Mouse (Mus musculus): ENCODE measurements around the gene Mvp. TPM values are rescaled to one million over a fixed set of nuclear protein-coding genes. Genes with fewer than 3 reads are reported as not detected.

The Mvp gene
- 7.8 and 8.6 TPM in 2 replicates for polyA plus RNA-seq (2015; fragmentation: Nextera tagmentation; extraction: Ambion mirVana)

DNA sequence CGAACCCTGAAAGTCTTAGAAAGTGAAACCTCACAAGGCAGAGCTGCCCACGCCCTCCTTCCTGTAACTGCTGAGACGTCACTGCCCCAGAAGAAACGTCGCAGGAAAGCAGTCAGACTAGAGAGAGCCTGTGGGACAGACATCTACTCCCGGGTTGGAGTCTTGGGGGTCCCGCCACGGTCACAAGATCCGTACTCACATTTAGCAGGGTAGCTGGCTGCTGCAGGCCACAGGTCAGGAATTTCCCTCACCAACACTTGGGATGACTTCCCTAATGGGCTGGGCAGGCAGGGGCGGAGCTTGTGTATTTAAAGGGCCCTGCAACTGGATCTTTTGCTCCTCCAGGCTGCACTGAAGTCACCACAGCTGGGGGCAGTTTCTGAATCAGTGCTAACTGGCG lies at the start of gene Mvp:
Mvp (minus strand) TSS at position 302 of the 400 bp plus-strand sequence.
- peak within 1 kb of the TSS; percentile 86 for H3K4me3 ChIP-seq (replicated peaks)
- ATAC-seq (ENCODE audit: low read depth), result no peak
- no peaks in the 10 kb centered on the region for H3K27me3 ChIP-seq
- H3K9me3 ChIP-seq (replicated peaks), result no peaks in the 10 kb centered on the region
- 24% methylated on average over 11 of the region's 11 CpGs for WGBS (ENCODE audit: insufficient replicate concordance)
- peak within 1 kb of the TSS; percentile 93 for H3K27ac ChIP-seq
- peaks cover 85% of the 10 kb centered on the region for H3K4me1 ChIP-seq (replicated peaks)
- H3K9ac ChIP-seq, result peak within 1 kb of the TSS; percentile 94
- peak within 1 kb of the TSS; percentile 95 for H3K4me2 ChIP-seq
- H3K36me3 ChIP-seq, result peaks cover 24% of the 10 kb centered on the region
- DNase-seq, result peak; percentile 48

DNA sequence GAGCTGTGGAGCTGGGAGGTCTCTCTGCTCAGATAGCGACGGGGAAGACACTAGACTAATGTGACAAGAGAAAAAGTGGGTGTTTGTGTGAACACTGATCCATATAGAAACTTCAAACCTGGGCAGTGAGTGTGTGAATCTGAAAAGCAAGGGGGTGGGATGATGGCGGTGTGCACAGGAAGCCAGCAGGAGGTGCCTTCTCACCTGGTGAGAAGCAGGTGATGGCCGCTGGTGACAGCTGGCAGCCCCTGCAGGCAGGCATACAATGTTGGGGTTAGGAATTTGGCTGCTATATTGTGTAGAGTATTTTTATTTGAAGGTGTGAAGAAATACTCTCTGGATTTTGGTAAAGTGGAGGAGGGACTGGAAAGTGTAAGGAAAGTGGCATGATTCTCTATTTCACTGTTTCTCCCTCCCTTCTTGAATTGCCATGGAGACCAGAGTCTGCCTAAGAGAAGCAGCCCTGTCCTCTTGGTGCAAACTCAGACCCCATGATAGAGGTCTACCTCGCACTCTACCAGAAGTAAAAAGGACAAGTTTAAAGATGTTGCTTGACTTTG lies 40.7 kb upstream of the Mvp start:
- no peaks in the 10 kb centered on the region for H3K4me1 ChIP-seq (replicated peaks)
- DNase-seq (no peak), ATAC-seq (ENCODE audit: low read depth) (no peak)
- 57% methylated on average over 5 of the region's 5 CpGs for WGBS (ENCODE audit: insufficient replicate concordance)
- H3K9ac ChIP-seq, result no peak overlapping the region
- no peak overlapping the region for H3K4me3 ChIP-seq (replicated peaks)
- no peaks in the 10 kb centered on the region for H3K36me3 ChIP-seq
- H3K27ac ChIP-seq, result no peak overlapping the region
- H3K27me3 ChIP-seq, result peaks cover 39% of the 10 kb centered on the region
- no peaks in the 10 kb centered on the region for H3K9me3 ChIP-seq (replicated peaks)
- no peak overlapping the region for H3K4me2 ChIP-seq

GRCm38 (mm10) chr7:127041851-127042672 lies 27.6 kb upstream of the Mvp start, which contains the start of gene Kif22:
Gene Kif22, minus strand, starts transcription at chr7:127042471.
- Histone ChIP-seq H3K4me1 (replicated peaks) (peaks cover 44% of the 10 kb centered on the region), H3K9ac (peak within 1 kb of the TSS; percentile 95), H3K27ac (peak within 1 kb of the TSS; percentile 88), H3K4me3 (replicated peaks) (peak within 1 kb of the TSS; percentile 91), H3K9me3 (replicated peaks) (no peaks in the 10 kb centered on the region), H3K36me3 (peaks cover 34% of the 10 kb centered on the region), H3K27me3 (no peaks in the 10 kb centered on the region), H3K4me2 (peak within 1 kb of the TSS; percentile 82)
- WGBS (ENCODE audit: insufficient replicate concordance), result under 1% methylated on average over 53 of the region's 53 CpGs
- ATAC-seq (ENCODE audit: low read depth), result peak; percentile 91
- DNase-seq, result peak; percentile 84

DNA sequence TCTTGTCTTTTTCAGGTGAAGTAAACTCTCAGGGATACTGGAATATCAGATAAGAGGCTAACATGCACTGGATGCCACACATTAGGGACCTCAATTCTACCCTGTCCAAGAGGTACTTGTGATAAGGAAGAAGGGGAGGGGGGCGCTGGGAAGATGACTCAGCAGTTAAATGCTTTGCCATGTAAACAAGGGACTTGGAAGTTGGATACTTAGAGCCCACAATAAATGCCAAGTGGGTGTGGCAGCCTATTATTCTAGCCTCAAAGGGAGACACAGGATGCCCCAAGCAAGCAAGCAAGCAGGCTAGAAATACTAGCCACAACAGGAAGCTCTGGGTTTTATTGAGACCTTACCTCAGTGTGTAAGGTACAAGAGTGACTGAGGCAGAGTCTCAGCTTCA lies 16.8 kb upstream of the Mvp start:
- Histone ChIP-seq H3K9me3 (replicated peaks) (no peaks in the 10 kb centered on the region), H3K27ac (peak overlapping the region; percentile 54), H3K4me1 (replicated peaks) (peaks cover 58% of the 10 kb centered on the region), H3K27me3 (no peaks in the 10 kb centered on the region), H3K4me2 (no peak overlapping the region), H3K9ac (no peak overlapping the region), H3K4me3 (replicated peaks) (no peak overlapping the region), H3K36me3 (peaks cover 86% of the 10 kb centered on the region)
- DNase-seq, result no peak
- 29% methylated on average over 1 of the region's 1 CpGs for WGBS (ENCODE audit: insufficient replicate concordance)
- ATAC-seq (ENCODE audit: low read depth), result no peak

GRCm38 (mm10) chr7:127030172-127030571 lies 15.8 kb upstream of the Mvp start:
- Histone ChIP-seq H3K4me3 (replicated peaks) (no peak overlapping the region), H3K4me1 (replicated peaks) (peaks cover 63% of the 10 kb centered on the region), H3K9me3 (replicated peaks) (no peaks in the 10 kb centered on the region), H3K27ac (peak overlapping the region; percentile 98), H3K27me3 (no peaks in the 10 kb centered on the region), H3K9ac (peak overlapping the region; percentile 14; the same call in 1 of the 2 replicates), H3K36me3 (peaks cover 81% of the 10 kb centered on the region), H3K4me2 (no peak overlapping the region)
- WGBS (ENCODE audit: insufficient replicate concordance), result 95% methylated on average over 1 of the region's 1 CpGs
- DNase-seq (no peak), ATAC-seq (ENCODE audit: low read depth) (no peak)

- Histone ChIP-seq H3K9ac (peak overlapping the region; percentile 99), H3K27me3 (no peaks in the 10 kb centered on the region), H3K4me1 (replicated peaks) (peaks cover 81% of the 10 kb centered on the region), H3K4me2 (peak overlapping the region; percentile 99), H3K36me3 (peaks cover 81% of the 10 kb centered on the region), H3K9me3 (replicated peaks) (no peaks in the 10 kb centered on the region), H3K4me3 (replicated peaks) (peak overlapping the region; percentile 97), H3K27ac (peak overlapping the region; percentile 98)
- ATAC-seq (ENCODE audit: low read depth) (no peak), DNase-seq (no peak)
- WGBS (ENCODE audit: insufficient replicate concordance), result 64% methylated on average over 8 of the region's 8 CpGs
These were observed 13.5 kb upstream of the Mvp start for GRCm38 (mm10) chr7:127027885-127028284.

- H3K9me3 ChIP-seq (replicated peaks), result no peaks in the 10 kb centered on the region
- peak within 1 kb of the TSS; percentile 99 for H3K4me2 ChIP-seq
- DNase-seq (peak; percentile 97), ATAC-seq (ENCODE audit: low read depth) (peak; percentile 76)
- H3K4me3 ChIP-seq (replicated peaks), result peak within 1 kb of the TSS; percentile 97
- H3K9ac ChIP-seq, result peak within 1 kb of the TSS; percentile 99
- peaks cover 81% of the 10 kb centered on the region for H3K4me1 ChIP-seq (replicated peaks)
- 1% methylated on average over 59 of the region's 63 CpGs for WGBS (ENCODE audit: insufficient replicate concordance)
- peaks cover 81% of the 10 kb centered on the region for H3K36me3 ChIP-seq
- H3K27ac ChIP-seq, result peak within 1 kb of the TSS; percentile 98
- no peaks in the 10 kb centered on the region for H3K27me3 ChIP-seq
These were observed 12.7 kb upstream of the Mvp start, which contains the start of gene Maz for GRCm38 (mm10) chr7:127026984-127027726. Gene Maz, minus strand, starts transcription at chr7:127027037.

DNA sequence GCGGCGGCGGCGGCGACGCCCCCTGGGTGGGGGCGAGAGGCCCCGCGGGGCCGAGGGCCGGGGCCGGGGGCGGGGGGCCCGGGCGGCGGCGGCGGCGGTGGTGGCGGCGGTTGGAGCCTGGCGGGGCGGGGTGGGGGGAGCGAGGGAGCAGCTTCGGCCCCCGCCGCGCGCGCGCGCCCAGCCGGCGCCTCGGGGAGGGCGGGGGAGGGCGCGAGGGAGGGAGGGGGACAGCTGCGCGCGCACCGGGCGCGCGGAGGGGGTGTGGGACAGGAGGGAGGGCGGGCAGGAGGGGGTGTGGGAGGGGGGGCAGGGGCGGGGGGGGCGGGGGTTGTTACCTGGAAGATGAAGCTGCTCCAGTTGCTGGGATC lies 12.2 kb upstream of the Mvp start:
- DNase-seq (no peak), ATAC-seq (ENCODE audit: low read depth) (peak; percentile 27; the same call in 1 of the 2 replicates)
- peak overlapping the region; percentile 99 for H3K4me2 ChIP-seq
- H3K4me1 ChIP-seq (replicated peaks), result peaks cover 81% of the 10 kb centered on the region
- no peaks in the 10 kb centered on the region for H3K9me3 ChIP-seq (replicated peaks)
- peak overlapping the region; percentile 99 for H3K9ac ChIP-seq
- WGBS (ENCODE audit: insufficient replicate concordance), result no CpG with 5 or more reads among the region's 48 CpGs
- H3K27me3 ChIP-seq, result no peaks in the 10 kb centered on the region
- peak overlapping the region; percentile 97 for H3K4me3 ChIP-seq (replicated peaks)
- H3K27ac ChIP-seq, result peak overlapping the region; percentile 98
- peaks cover 81% of the 10 kb centered on the region for H3K36me3 ChIP-seq

DNA sequence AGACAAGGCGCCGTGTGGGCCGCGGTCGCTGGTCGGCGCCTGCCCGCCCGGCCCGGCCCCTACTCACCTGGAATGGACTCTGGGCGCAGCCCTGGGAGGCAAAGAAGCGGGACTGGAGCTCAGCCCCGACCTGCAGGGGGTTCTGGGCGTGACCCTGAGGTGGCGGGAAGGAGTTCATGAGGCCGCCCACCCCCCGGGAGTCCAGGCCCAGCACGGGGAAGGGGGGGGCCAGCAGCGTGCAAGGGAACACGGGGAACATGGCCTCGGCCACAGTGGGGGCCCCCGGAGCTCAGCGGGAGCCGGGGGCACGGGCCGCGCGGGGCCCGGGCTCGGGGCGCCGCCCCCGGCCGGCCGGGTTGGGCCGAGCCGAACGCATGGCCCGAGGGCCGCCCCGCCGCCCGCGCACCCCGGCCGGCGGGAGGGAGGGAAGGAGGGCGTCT lies 11.8 kb upstream of the Mvp start:
- Histone ChIP-seq H3K9me3 (replicated peaks) (no peaks in the 10 kb centered on the region), H3K36me3 (peaks cover 77% of the 10 kb centered on the region), H3K9ac (peak overlapping the region; percentile 99), H3K4me3 (replicated peaks) (peak overlapping the region; percentile 97), H3K27me3 (no peaks in the 10 kb centered on the region), H3K4me1 (replicated peaks) (peaks cover 81% of the 10 kb centered on the region), H3K4me2 (peak overlapping the region; percentile 99), H3K27ac (peak overlapping the region; percentile 98)
- 1% methylated on average over 28 of the region's 48 CpGs for WGBS (ENCODE audit: insufficient replicate concordance)
- DNase-seq (peak; percentile 61), ATAC-seq (ENCODE audit: low read depth) (peak; percentile 38)

DNA sequence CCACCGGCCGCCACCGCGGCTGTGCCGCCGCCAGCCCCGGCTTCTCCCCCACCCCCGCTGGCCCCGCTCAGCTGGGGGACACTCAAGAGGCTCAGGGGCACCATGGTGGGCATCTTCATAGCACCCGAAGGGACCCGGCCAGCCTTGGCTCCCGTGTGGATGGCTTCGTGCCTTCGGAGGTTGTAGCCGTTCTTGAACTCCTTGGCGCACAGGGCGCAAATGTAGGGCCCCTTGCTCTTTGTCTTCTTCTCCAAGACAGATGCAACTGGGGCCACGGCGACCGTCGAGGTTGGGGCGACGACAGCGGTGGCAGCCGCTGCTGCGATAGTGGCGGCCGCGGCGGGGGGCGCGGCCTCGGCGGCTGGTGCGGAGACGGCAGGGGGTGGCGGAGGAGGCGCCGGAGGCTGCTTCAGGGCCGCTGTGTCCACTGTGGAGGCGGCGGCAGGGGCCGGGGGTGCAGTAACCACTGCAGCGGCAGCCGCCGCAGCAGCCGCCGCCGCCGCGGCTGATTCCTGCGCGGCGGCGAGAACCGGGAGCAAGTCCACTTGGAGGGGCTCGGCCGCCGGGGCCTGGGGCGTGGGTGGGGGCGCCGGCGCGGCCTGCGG lies 11.2 kb upstream of the Mvp start:
- H3K9ac ChIP-seq, result peak overlapping the region; percentile 99
- H3K4me2 ChIP-seq, result peak overlapping the region; percentile 99
- no peaks in the 10 kb centered on the region for H3K27me3 ChIP-seq
- no peaks in the 10 kb centered on the region for H3K9me3 ChIP-seq (replicated peaks)
- WGBS (ENCODE audit: insufficient replicate concordance), result 1% methylated on average over 63 of the region's 65 CpGs
- H3K4me3 ChIP-seq (replicated peaks), result peak overlapping the region; percentile 97
- H3K36me3 ChIP-seq, result peaks cover 72% of the 10 kb centered on the region
- peak overlapping the region; percentile 98 for H3K27ac ChIP-seq
- DNase-seq, result peak; percentile 44
- peaks cover 81% of the 10 kb centered on the region for H3K4me1 ChIP-seq (replicated peaks)
- ATAC-seq (ENCODE audit: low read depth), result no peak

Data from liver, embryonic 13.5 days (tissue).